Mouse (Mus musculus) monocyte, adult 5-6 weeks (primary cell): ENCODE results near the gene Gadd45gip1. TPM values are rescaled to one million over a fixed set of nuclear protein-coding genes. Genes with fewer than 3 reads are reported as not detected.
A peak's percentile ranks its signal among the peaks of the same experiment; 100 is the strongest.

Experiments
- ATAC-seq: fragments of 153-309, 156-312 bp; replicated peaks from 2 replicates; pipeline ENCODE4 v1.8.0; 2017; ENCODE audit warnings: mild to moderate bottlenecking; ENCODE audit not compliant: low TSS enrichment, insufficient number of reproducible peaks, severe bottlenecking, poor library complexity, low FRiP score
- total RNA-seq: library from RNA; stranded (forward); fragments of 200-1000, 200-491, 200-594 nt; gene quantifications from 3 replicates; pipeline ENCODE4 v1.2.3, GENCODE M21; 2017

Gene Gadd45gip1
- total RNA-seq, 1 experiment from 2014 or later = 10.0 TPM

- no peak for ATAC-seq
Measured at GRCm38 (mm10) chr8:84793791-84794485, 37.4 kb upstream of the Gadd45gip1 start.

DNA sequence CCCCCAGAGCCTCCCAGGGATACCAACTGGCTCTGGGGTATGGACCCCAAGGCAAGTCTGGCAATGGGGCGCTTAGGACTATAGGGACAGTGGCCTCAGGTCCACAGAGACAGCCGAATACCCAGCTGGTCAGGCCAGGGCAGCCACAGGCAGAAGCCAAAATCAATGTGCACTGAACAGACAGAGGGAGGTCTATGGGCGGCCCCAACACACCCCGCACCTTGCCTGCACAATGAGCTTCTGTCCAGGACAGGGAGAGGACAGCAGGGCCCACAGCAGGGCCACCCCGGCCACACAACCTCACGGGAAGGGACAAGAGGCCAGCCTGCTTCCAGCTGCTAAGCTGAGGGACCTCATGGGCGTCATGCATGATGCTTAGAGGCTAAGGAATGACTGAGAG, 36.8 kb upstream of the Gadd45gip1 start:
- ATAC-seq = no peak

GRCm38 (mm10) chr8:84797256-84797797, 34.0 kb upstream of the Gadd45gip1 start:
- ATAC-seq = no peak

GRCm38 (mm10) chr8:84797971-84798370, 33.4 kb upstream of the Gadd45gip1 start:
- ATAC-seq = no peak

- no peak for ATAC-seq
Measured at GRCm38 (mm10) chr8:84798446-84799135, 32.7 kb upstream of the Gadd45gip1 start.

GRCm38 (mm10) chr8:84799136-84799931, 32.0 kb upstream of the Gadd45gip1 start:
- no peak; the same call in 1 of the 2 replicates for ATAC-seq

DNA sequence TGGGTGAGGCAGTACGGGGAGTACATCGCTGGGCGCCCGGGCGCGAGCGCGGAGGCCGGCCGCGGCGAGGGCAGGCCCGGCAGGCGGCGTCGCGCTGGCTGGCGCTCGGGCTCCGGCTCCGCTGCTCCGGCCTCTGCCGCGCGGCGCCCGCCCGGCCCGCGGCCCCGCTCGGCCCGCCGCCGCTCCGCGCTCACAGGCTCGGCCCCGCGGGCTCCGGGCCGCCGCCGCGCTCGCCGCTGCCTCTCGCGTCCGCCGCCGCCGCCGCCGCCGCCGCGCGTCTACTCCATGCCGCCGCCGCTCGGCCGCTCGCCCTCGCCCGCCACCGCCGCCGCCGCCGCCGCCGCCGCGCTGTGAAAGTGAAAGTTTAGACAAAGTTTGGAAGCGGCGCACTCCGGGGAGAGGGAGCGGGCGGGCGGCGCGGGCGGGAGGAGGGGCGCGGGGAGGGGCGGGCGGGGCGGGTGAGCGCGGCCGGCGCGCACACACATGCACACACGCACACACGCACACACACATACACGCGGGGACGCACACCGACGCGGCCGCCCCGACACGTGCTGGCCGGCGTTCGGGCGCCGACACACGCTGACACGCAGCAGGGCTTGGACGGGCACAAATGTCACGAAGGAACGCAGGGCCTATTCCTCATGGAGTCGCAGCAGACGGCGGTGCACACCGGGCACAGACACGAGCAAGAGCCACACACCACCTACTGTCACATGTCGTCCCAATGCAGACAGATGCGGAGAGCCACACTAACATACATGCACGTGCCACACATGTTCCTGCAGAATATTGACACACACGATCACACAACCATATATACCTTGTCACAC, 31.1 kb upstream of the Gadd45gip1 start, which contains the start of gene Nfix:
TSS of gene Nfix (minus strand) at position 346 of the 833 bp plus-strand sequence.
- ATAC-seq = no peak

DNA sequence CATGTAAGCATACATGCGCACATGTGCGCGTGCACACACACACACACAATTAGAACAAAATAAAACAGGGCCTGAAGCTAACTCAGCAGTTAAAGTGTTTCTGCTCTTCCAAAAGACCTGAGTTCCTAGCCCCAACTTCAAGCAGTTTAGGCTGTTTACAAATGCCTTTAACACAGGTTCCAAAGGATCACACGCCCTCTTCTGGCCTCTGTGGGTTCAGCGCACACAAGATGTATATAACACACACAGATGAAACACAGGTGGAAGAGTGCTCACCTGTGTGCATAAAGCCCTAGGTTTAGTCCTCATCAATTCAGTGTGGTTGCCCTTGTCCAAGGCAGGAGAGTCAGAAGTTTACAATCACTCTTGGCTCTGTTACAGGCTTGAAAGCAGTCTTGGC, 25.3 kb upstream of the Gadd45gip1 start:
- ATAC-seq = no peak

DNA sequence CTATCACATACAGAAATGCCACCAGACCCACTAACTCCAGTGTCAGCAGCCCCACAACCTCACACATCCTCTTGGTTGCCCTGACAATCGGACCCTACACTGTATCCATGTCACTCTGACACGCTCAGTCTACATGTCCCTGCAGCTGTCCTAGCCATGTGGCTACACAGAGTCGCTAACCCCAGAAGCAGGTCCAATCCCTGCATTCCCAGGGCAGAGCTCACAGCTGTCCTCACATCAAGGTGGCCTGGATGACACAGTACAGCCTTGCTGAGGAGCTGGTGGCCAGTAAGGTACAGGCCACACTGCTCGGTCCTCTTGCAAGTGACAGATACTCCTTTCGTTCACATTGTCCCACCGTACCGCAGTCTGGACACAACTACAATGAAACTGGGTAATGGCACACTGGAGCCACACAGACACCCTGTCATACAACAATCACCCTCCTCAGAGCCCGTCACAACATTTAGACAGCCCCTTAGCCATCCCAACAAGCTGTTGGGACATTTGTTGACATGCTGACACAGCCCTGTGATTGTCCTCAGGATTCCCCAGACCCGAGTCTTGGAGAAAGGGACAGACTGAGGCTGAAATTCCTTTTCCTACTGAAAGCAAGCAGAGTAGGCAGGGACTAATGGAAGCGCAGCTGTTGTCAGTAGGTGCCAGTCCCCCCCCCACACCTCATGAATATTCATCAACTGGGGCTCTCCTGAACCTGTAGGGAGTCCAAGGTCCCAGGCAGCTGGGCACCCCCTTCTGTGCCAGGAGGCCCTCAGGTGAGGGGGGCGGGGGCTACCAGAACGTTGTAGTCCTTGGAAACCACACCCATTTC, 22.0 kb upstream of the Gadd45gip1 start:
- ATAC-seq = no peak

DNA sequence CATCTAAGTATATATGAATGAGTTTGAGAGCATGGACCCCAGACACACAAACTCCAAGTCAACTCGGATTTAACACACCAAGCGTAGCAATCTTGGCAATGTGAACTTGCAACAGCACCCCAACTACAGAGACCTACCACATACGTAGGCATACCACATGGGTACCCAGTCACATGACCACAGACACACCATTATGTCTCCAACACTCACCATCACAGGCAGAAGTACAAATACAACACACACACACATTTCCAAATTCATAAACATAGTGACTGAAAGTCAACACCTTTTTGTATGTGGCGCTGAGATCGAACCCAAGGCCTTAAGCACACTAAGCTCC, 21.4 kb upstream of the Gadd45gip1 start:
- ATAC-seq = no peak

DNA sequence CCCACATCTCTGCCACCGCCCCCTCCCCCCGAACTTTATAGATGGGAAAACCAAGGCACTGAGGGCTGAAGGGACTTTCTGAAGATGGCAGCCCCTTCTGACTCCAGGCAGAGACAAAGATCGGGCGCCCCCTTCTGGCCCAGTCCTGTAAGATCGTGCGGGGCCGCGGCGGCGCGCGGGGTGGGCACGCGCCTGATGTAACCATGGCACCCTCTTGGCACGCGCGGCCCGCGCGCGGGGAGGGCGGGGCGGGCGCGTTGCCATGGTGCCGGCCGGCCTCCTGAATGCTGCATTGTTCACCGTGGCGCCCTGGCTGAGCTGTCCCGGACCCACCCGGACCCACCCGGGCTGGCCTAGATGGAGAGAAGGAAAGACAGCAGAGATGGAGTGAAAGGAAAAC, 20.4 kb upstream of the Gadd45gip1 start:
- ATAC-seq = peak; percentile 57

DNA sequence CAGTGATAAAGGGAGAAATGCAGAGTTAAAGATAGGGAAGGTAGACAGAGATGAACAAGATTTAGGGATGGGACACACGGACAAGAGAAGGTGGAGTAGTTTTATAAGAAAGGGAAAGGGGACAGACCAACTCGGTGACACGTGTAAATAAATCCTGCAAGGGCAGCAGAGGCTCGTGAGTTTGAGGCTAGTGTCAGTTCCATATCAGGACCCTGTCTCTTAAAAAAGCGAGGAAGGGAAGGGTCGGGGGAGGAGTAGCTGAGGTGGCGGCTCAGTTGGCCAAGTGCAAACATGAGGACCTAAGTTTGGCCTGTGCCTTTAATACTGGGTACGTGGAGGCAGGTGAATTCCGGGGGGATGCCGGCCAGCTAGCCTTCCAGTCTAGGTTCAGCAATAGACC, 20.0 kb upstream of the Gadd45gip1 start:
- no peak for ATAC-seq

DNA sequence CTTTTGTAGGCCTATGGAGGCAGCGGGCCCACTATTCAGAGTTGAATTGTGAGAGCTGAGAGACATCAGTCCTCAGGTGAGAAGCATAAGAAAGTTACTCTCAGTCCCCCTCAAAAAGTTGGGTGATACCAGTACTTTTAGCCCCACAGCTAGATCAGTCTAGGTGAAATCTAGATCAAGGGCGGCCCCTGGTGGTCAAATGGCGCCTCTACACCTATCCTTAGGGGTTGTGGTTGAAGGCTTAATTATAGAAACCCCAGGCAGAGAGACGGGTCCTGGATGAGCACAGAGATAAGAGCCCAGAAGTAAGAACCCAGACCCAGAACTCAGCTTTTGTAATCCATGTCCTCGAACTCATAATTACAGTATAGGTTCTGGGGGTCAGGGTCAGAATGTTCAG, 18.3 kb upstream of the Gadd45gip1 start:
- peak; percentile 46 for ATAC-seq

- no peak for ATAC-seq
Measured at GRCm38 (mm10) chr8:84813830-84814229, 17.5 kb upstream of the Gadd45gip1 start.

DNA sequence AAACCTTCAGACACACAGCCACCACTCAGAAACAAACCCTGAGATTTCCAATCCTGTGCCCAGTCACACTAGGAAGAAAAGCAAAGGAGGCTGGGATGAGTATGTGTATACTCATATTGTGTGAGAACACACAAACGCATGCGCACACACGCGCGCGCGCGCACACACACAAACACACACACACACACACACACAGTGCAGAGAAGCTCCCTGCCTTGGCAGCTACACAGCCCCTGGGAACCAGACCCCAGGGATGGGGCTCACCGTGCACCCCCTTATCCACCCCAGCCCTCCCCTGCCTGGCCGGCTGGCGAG, 17.1 kb upstream of the Gadd45gip1 start:
- ATAC-seq = no peak

DNA sequence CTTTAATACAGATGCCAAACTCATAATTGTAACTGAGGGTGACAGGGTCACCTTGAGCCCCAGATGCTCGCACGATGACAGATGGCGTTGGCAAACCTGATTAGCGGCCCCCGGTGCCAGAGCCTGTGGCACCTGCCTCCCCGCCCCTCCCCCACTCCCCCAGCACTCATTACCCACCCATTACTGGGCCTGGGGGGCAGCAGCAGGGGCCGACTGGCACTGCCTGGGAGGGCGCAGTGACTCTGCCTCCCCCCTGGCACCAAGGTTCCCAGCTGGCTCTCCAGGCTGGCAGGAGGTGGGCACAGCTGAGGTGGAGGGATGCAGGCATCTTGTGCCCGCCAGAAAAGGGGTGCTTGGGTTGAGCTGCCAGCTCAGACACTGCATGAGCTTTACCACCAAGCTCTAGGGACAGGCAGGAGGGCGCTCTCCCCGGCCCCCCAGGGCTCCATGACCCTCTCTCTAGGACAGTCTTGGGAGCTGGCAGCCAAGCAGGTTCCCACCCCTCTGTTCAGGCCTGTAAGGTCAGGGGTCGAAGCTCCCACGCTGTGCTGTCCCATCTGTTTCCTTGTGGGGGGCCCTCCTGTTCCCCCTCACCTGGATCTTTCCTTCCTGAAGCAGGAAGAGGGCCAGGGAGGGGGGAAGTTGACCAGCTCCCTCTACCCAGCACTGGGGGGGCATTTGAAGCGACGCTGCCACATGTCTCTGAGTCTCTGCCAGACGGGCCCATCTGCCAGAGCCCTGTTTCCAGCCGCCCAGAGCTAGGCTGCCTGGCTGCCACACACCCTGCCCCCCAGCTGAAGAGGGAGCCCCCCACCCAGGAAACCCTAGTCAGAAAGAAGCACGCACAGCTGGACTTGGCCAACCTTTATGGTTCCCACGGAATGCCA, 16.5 kb upstream of the Gadd45gip1 start:
- ATAC-seq = no peak

DNA sequence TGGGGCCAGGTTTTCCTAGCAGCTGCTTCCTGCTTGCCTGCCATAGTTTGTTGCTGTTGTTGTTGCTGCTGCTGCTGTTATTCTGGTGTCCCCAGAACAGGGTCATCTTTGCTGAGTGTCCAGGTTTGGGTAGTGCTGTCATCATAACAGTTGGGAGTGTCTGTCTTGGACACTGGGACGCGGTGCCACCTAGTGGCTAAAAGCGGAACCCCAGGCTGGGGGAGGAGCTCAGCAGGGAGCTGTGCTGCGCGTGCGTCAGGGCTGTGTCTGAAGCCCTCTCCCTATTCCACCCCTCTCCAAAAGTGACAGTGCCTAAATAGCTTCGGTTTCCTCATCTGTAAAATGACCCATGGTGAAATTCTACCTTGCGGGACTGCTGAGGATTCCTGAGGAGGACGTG, 15.8 kb upstream of the Gadd45gip1 start:
- ATAC-seq = peak; percentile 87
